ENCODE assay signal across 15 mouse cellular contexts in the genomic region with DNA sequence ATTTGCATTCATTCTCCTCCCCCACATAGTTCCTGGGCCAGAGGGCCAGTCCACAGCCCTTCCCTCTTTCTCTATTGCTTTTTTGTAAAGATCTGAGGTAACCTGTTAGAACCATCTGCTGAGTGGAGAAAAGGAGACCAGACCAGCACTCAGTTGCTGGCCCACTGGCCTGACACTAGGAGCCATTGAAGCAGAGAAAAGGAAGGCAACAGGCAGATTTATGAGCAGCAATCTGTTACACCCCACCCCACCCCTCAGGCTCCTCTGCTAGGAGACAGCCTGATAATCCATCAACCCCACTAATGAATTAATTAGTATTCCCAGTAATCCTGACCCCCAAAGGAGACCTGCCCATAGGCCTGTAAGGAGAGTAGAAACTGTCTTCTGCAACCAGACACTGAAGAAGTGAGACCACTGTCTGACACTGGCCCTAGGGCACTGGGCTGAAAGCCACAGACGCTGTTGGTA. TPM values are rescaled to one million over a fixed set of nuclear protein-coding genes. Genes with fewer than 3 reads are reported as not detected.
DNase-seq lines count a peak whose midpoint lies in the region; ATAC-seq and TF ChIP-seq lines count a peak whose summit lies in the region.
"Had no signal": no experiment of that assay in that cellular context is flagged by ENCODE, and none has a peak within 500 bp of the region (broad histone marks: within the 10 kb centered on the region; RNA-seq: fewer than 3 reads in every experiment).

No protein-coding gene starts in this region.

- H3K4me2 ChIP-seq in forebrain, embryonic 11.5 days (ENCODE audit: low read depth, low read length, severe bottlenecking) = no peak overlapping the region
- H3K4me2 ChIP-seq in forebrain, postnatal 0 days (ENCODE audit: low read depth) = no peak overlapping the region
- no peak overlapping the region for H3K4me2 ChIP-seq in midbrain, embryonic 12.5 days (replicated peaks)
- H3K4me2 ChIP-seq in neural tube, embryonic 15.5 days = no peak overlapping the region
- H3K4me2 ChIP-seq: heart, embryonic 15.5 days; liver, embryonic 13.5 days had no signal

- no peaks in the 10 kb centered on the region for H3K4me1 ChIP-seq in forebrain, embryonic 11.5 days (replicated peaks; ENCODE audit: control insufficient read depth, insufficient read depth, low read length)
- H3K4me1 ChIP-seq in forebrain, postnatal 0 days (ENCODE audit: insufficient read depth) = no peaks in the 10 kb centered on the region
- peaks cover 20% of the 10 kb centered on the region for H3K4me1 ChIP-seq in hindbrain, embryonic 10.5 days (replicated peaks)
- peaks cover 16% of the 10 kb centered on the region for H3K4me1 ChIP-seq in midbrain, embryonic 12.5 days
- H3K4me1 ChIP-seq in neural tube, embryonic 15.5 days = peaks cover 6% of the 10 kb centered on the region; the same call in 1 of the 2 replicates
- H3K4me1 ChIP-seq: heart, embryonic 15.5 days; liver, embryonic 13.5 days had no signal

- H3K9me3 ChIP-seq in forebrain, embryonic 11.5 days (ENCODE audit: control insufficient read depth, low read length) = no peaks in the 10 kb centered on the region
- H3K9me3 ChIP-seq in forebrain, postnatal 0 days (ENCODE audit: low read length) = no peaks in the 10 kb centered on the region
- no peaks in the 10 kb centered on the region for H3K9me3 ChIP-seq in hindbrain, embryonic 10.5 days
- H3K9me3 ChIP-seq in midbrain, embryonic 12.5 days = no peaks in the 10 kb centered on the region
- H3K9me3 ChIP-seq in neural tube, embryonic 15.5 days (replicated peaks) = no peaks in the 10 kb centered on the region
- H3K9me3 ChIP-seq: heart, embryonic 15.5 days; liver, embryonic 13.5 days had no signal

- no peaks in the 10 kb centered on the region for H3K27me3 ChIP-seq in forebrain, embryonic 11.5 days (ENCODE audit: control insufficient read depth, insufficient read depth, low read length)
- no peaks in the 10 kb centered on the region for H3K27me3 ChIP-seq in forebrain, postnatal 0 days (ENCODE audit: insufficient read depth, low read length)
- H3K27me3 ChIP-seq in hindbrain, embryonic 10.5 days (ENCODE audit: insufficient read depth, poor library complexity, severe bottlenecking) = no peaks in the 10 kb centered on the region
- no peaks in the 10 kb centered on the region for H3K27me3 ChIP-seq in midbrain, embryonic 12.5 days
- H3K27me3 ChIP-seq in neural tube, embryonic 15.5 days (replicated peaks) = no peaks in the 10 kb centered on the region
- H3K27me3 ChIP-seq: heart, embryonic 15.5 days; liver, embryonic 13.5 days had no signal

- 13% methylated on average over 1 of the region's 1 CpGs for WGBS in forebrain, embryonic 11.5 days
- WGBS in forebrain, postnatal 0 days = 9% methylated on average over 1 of the region's 1 CpGs
- 20% methylated on average over 1 of the region's 1 CpGs for WGBS in hindbrain, embryonic 10.5 days
- 10% methylated on average over 1 of the region's 1 CpGs for WGBS in midbrain, embryonic 12.5 days
- 4% methylated on average over 1 of the region's 1 CpGs for WGBS in neural tube, embryonic 15.5 days

- H3K36me3 ChIP-seq in forebrain, embryonic 11.5 days (ENCODE audit: control insufficient read depth, insufficient read depth, low read length) = no peaks in the 10 kb centered on the region
- H3K36me3 ChIP-seq in forebrain, postnatal 0 days (ENCODE audit: insufficient read depth) = no peaks in the 10 kb centered on the region
- H3K36me3 ChIP-seq in hindbrain, embryonic 10.5 days = no peaks in the 10 kb centered on the region
- no peaks in the 10 kb centered on the region for H3K36me3 ChIP-seq in midbrain, embryonic 12.5 days
- H3K36me3 ChIP-seq in neural tube, embryonic 15.5 days = no peaks in the 10 kb centered on the region
- H3K36me3 ChIP-seq: heart, embryonic 15.5 days; liver, embryonic 13.5 days had no signal

- intact Hi-C loops in heart, postnatal 10 days (cut with DNase I) = no loop called here
- intact Hi-C loops in left cerebral cortex, adult 2 months (cut with DNase I) = no loop called here

- no peak for DNase-seq in forebrain, embryonic 11.5 days (ENCODE audit: low spot score)
- DNase-seq in forebrain, postnatal 0 days = no peak
- peak; percentile 33 for DNase-seq in hindbrain, embryonic 10.5 days (ENCODE audit: low spot score)
- no peak for DNase-seq in heart, postnatal 10 days
- no peak for DNase-seq in left cerebral cortex, adult 2 months (ENCODE audit: extremely low spot score in 1 of 2, low spot score in 2 of 2)
- DNase-seq in right cerebral cortex, postnatal 4 days = no peak
- DNase-seq: gastrocnemius, postnatal 25 days; kidney, postnatal 25 days; liver, embryonic 13.5 days; right cerebral cortex, adult 18-20 months; thymus, adult 18-20 months had no signal

- no peak overlapping the region for H3K27ac ChIP-seq in forebrain, embryonic 11.5 days (ENCODE audit: low read depth, low read length)
- H3K27ac ChIP-seq in forebrain, postnatal 0 days (ENCODE audit: low read depth, low read length) = no peak overlapping the region
- 0 out of 2 replicates have a peak overlapping the region, but pooled peaks have one; percentile 18 for H3K27ac ChIP-seq in hindbrain, embryonic 10.5 days
- H3K27ac ChIP-seq in midbrain, embryonic 12.5 days (replicated peaks) = 0 out of 2 replicates have a peak overlapping the region, but pooled peaks have one; percentile 39
- no peak overlapping the region for H3K27ac ChIP-seq in neural tube, embryonic 15.5 days (replicated peaks)
- H3K27ac ChIP-seq in left cerebral cortex, adult 2 months = no peak overlapping the region
- H3K27ac ChIP-seq: heart, embryonic 15.5 days; liver, embryonic 13.5 days had no signal

- no peak for TF ChIP-seq CTCF in forebrain, postnatal 0 days (IDR thresholded peaks at IDR 0.05; ENCODE audit: low read depth)
- TF ChIP-seq CTCF in left cerebral cortex, adult 2 months (IDR thresholded peaks at IDR 0.05) = no peak

- no peak overlapping the region for H3K9ac ChIP-seq in forebrain, embryonic 11.5 days (ENCODE audit: low read length)
- no peak overlapping the region for H3K9ac ChIP-seq in forebrain, postnatal 0 days
- no peak overlapping the region for H3K9ac ChIP-seq in midbrain, embryonic 12.5 days (replicated peaks)
- H3K9ac ChIP-seq in neural tube, embryonic 15.5 days (replicated peaks) = no peak overlapping the region
- H3K9ac ChIP-seq: heart, embryonic 15.5 days; liver, embryonic 13.5 days had no signal

- no peak overlapping the region for H3K4me3 ChIP-seq in forebrain, embryonic 11.5 days (ENCODE audit: low read depth, low read length)
- H3K4me3 ChIP-seq in forebrain, postnatal 0 days (ENCODE audit: low read depth, low read length) = no peak overlapping the region
- no peak overlapping the region for H3K4me3 ChIP-seq in hindbrain, embryonic 10.5 days
- H3K4me3 ChIP-seq in midbrain, embryonic 12.5 days = no peak overlapping the region
- H3K4me3 ChIP-seq in neural tube, embryonic 15.5 days (replicated peaks) = no peak overlapping the region
- no peak overlapping the region for H3K4me3 ChIP-seq in left cerebral cortex, adult 2 months
- H3K4me3 ChIP-seq: heart, embryonic 15.5 days; liver, embryonic 13.5 days had no signal

- peak; percentile 74 for ATAC-seq in forebrain, embryonic 11.5 days (replicated peaks; ENCODE audit: low FRiP score)
- no peak for ATAC-seq in forebrain, postnatal 0 days
- peak; percentile 89 for ATAC-seq in midbrain, embryonic 12.5 days (ENCODE audit: low FRiP score, low read depth)
- peak; percentile 31; the same call in 1 of the 2 replicates for ATAC-seq in neural tube, embryonic 15.5 days (ENCODE audit: low FRiP score)
- ATAC-seq: intestine, embryonic 16.5 days had no signal

RNA-seq across cellular contexts. Expression of gene Neurod4, which starts 2.0 kb away (rescaled TPM):
- polyA plus RNA-seq in forebrain, embryonic 11.5 days (2014; fragmentation: Nextera tagmentation; extraction: Ambion mirVana) = 6.2 and 7.3 TPM in 2 replicates
- 0.69 and 1.9 TPM in 2 replicates for total RNA-seq in forebrain, postnatal 0 days (2014; rRNA removed)
- polyA plus RNA-seq in forebrain, postnatal 0 days (2015; fragmentation: Nextera tagmentation; extraction: Ambion mirVana) = 0.78 and 1.2 TPM in 2 replicates
- polyA plus RNA-seq in hindbrain, embryonic 10.5 days (2016; fragmentation: Nextera tagmentation; extraction: Ambion mirVana) = 14.0 and 23.1 TPM in 2 replicates
- polyA plus RNA-seq in midbrain, embryonic 12.5 days (2016; fragmentation: Nextera tagmentation; extraction: Ambion mirVana) = 11.6 and 14.8 TPM in 2 replicates
- 0.31 and 0.37 TPM in 2 replicates for polyA plus RNA-seq in neural tube, embryonic 15.5 days (2015; fragmentation: Nextera tagmentation; extraction: Ambion mirVana)
- not detected for total RNA-seq in heart, postnatal 10 days (2021)
- total RNA-seq in left cerebral cortex, adult 2 months (2021) = under 1 TPM; 0.27 to 0.30 TPM
- total RNA-seq: gastrocnemius, postnatal 25 days had no signal
- polyA plus RNA-seq: heart, embryonic 15.5 days; intestine, embryonic 16.5 days; liver, embryonic 13.5 days had no signal

RNA-seq across cellular contexts. Expression of gene Tespa1, which starts 40.7 kb away (rescaled TPM):
- polyA plus RNA-seq in forebrain, embryonic 11.5 days (2014; fragmentation: Nextera tagmentation; extraction: Ambion mirVana) = 0.15 TPM in 1 of 2 replicates, not detected in the other
- not detected in 2 replicates for total RNA-seq in forebrain, postnatal 0 days (2014; rRNA removed)
- not detected in 2 replicates for polyA plus RNA-seq in forebrain, postnatal 0 days (2015; fragmentation: Nextera tagmentation; extraction: Ambion mirVana)
- polyA plus RNA-seq in hindbrain, embryonic 10.5 days (2016; fragmentation: Nextera tagmentation; extraction: Ambion mirVana) = not detected in 2 replicates
- polyA plus RNA-seq in midbrain, embryonic 12.5 days (2016; fragmentation: Nextera tagmentation; extraction: Ambion mirVana) = not detected in 2 replicates
- polyA plus RNA-seq in neural tube, embryonic 15.5 days (2015; fragmentation: Nextera tagmentation; extraction: Ambion mirVana) = 0.37 and 7.7 TPM in 2 replicates
- under 1 TPM; 0.40 to 0.72 TPM for total RNA-seq in heart, postnatal 10 days (2021)
- total RNA-seq in left cerebral cortex, adult 2 months (2021) = 1 to 10 TPM in 1 of 2 experiments, under 1 TPM in 1; 0.96 to 2.2 TPM

Comparison
In these comparisons a context has a peak if more than half of its experiments do, and no peak if none do; other contexts are left out.
1. H3K27ac ChIP-seq: peak in hindbrain, embryonic 10.5 days (single experiment) and midbrain, embryonic 12.5 days (single experiment); none in forebrain, embryonic 11.5 days (single experiment), forebrain, postnatal 0 days (single experiment), neural tube, embryonic 15.5 days (single experiment) and left cerebral cortex, adult 2 months (single experiment).